Mouse (Mus musculus) CH12.LX (cell line): ENCODE data around the gene Bard1.

Experiments used
- CHD1 ChIP-seq: IDR thresholded peaks from 2 replicates; pipeline ENCODE4 v1.6.1; 2012; ENCODE audit warnings: low read depth, low read length, improper control_type of control experiment, inconsistent platforms
- CTCF ChIP-seq, 2 experiments: IDR thresholded peaks in 1 of 2; conservative IDR thresholded peaks in 1 of 2; 2 replicates each; pipeline ENCODE4 v1.5.1; 2011 to 2012; ENCODE audit warnings: low read depth in 2 of 2, low read length in 2 of 2, improper control_type of control experiment in 1 of 2, inconsistent platforms in 1 of 2, mild to moderate bottlenecking in 1 of 2, moderate library complexity in 1 of 2
- EP300 ChIP-seq: IDR thresholded peaks from 2 replicates; pipeline ENCODE4 v1.6.1; 2011; ENCODE audit warnings: low read length, improper control_type of control experiment
- HCFC1 ChIP-seq: IDR thresholded peaks from 2 replicates; pipeline ENCODE4 v1.6.1; 2012; ENCODE audit warnings: low read depth, mild to moderate bottlenecking, inconsistent platforms, low read length, improper control_type of control experiment
- POLR2A ChIP-seq: IDR thresholded peaks from 2 replicates; pipeline ENCODE4 v1.6.1; 2011; ENCODE audit warnings: low read depth, mild to moderate bottlenecking, improper control_type of control experiment, low read length

GRCm38 (mm10) chr1:71004177-71004576 is 98.8 kb downstream of the Bard1 start:
- no peak for TF ChIP-seq EP300
- TF ChIP-seq CTCF (conservative IDR thresholded peaks at IDR 0.05 in 1 of 2, IDR thresholded peaks at IDR 0.05 in 1 of 2; ENCODE audit: low read depth in 2 of 2, low read length in 2 of 2): no peak
- TF ChIP-seq CHD1: no peak
- no peak for TF ChIP-seq POLR2A
- TF ChIP-seq HCFC1: no peak
